Mouse (Mus musculus) spleen, adult 10 weeks (tissue): Measurements from ENCODE around the gene Gm136. TPM values are rescaled to one million over a fixed set of nuclear protein-coding genes. Genes with fewer than 3 reads are reported as not detected.

Source experiments
- polyA plus RNA-seq: library from polyadenylated mRNA; stranded (reverse); fragments of 350-450 nt; fragmentation: Illumina TruSeq; extraction: RNeasy Lipid Tissue Mini Kit (QIAGEN cat#74804); gene quantifications from one replicate; pipeline ENCODE4 v1.2.3, GENCODE M21; 2015; ENCODE audit warnings: low replicate concordance; ENCODE audit not compliant: insufficient read depth

The Gm136 gene
- not detected for polyA plus RNA-seq

GRCm38 (mm10) chr4:34756163-34756562 lies at the start of gene Gm136:
Gm136 (minus strand) TSS chr4:34756263.

GRCm38 (mm10) chr4:34777677-34778527 lies 21.8 kb upstream of the Gm136 start, which contains the start of gene Smim8:
Smim8 (minus strand) TSS chr4:34778423.

GRCm38 (mm10) chr4:34729851-34730341 lies 26.2 kb downstream of the Gm136 start, which contains the start of gene Cfap206:
Cfap206 (minus strand) TSS chr4:34730206.

Other genes starting within 250 kb of the Gm136 start
- 91.8 TPM for gene Akirin2, start 205.3 kb downstream of the Gm136 start, polyA plus RNA-seq
- gene Orc3, start 141.3 kb downstream of the Gm136 start, polyA plus RNA-seq: 104 TPM
- gene Rars2, start 141.3 kb downstream of the Gm136 start, polyA plus RNA-seq: 37.4 TPM
- 35.2 TPM for gene Slc35a1, start 68.8 kb downstream of the Gm136 start, polyA plus RNA-seq
- gene Cfap206, start 26.1 kb downstream of the Gm136 start, polyA plus RNA-seq: not detected
- 36.8 TPM for gene Smim8, start 22.2 kb upstream of the Gm136 start, polyA plus RNA-seq
- 43.8 TPM for gene Zfp292, start 126.7 kb upstream of the Gm136 start, polyA plus RNA-seq
- gene Cga, start 137.5 kb upstream of the Gm136 start, polyA plus RNA-seq: not detected